Mouse (Mus musculus): ENCODE data around the gene Crb3.
A peak's percentile ranks its signal among the peaks of the same experiment; 100 is the strongest.

The Crb3 gene

DNA sequence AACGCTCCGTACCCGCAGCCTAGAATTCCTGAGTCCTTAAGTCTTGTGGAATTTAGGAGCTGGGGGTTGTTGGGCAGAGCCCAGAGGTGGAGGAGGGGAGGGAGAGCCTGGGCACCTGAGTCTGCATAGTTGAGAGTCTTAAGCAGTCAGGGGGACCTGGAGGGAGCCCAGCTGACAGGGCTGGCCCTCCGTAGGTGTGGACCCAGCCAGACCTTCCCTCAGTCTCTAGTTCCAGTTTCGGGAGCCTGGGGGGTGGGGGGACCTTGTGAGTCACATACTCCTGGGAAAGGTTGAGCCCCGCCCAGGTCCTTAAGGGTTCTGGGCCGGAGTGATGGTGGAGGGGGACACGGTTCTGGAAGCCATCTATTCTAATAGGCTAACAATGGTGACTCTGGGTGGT, 4.1 kb downstream of the Crb3 start:
- no peak for DNase-seq

DNA sequence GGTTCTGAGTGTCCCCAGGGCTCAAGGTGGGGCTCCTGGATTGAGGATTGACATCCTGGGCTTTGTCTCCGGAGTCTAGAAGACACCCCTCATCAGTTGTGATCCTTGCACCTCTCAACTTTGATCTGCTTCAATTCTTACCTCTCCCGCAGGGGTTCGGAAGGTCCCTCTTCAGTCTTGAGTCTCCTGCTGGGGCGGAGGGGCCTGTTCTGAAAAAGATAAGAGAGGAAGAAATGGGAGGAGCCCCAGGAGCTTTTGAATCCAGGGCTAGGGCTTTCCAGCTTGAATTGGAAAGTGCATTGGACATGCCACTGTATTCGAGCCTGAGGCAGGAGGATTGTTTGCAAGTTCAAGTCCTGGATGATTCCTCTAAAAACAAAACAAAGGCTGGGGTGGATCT, 8.0 kb downstream of the Crb3 start:
- DNase-seq, result no peak

DNA sequence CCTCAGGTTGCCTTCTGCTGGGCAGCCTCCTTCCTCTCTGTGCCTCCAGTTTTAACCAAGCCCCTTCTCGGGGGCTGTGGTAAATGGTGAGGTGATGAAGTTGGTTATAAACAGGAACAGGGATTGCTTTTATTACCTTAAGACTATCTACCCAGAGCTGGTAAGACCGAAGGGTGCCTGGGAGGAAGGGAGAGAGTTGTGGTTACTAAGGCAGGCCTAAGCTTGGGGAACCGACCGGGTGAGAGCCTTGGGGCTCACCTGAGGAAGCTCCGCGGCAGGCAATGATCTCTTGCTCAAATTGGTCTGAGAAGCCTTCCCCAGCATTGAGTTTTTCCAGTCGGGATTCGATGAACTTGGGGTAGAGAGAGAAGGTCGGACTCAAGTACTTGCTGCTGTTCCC, 11.4 kb downstream of the Crb3 start:
- no peak for DNase-seq

DNA sequence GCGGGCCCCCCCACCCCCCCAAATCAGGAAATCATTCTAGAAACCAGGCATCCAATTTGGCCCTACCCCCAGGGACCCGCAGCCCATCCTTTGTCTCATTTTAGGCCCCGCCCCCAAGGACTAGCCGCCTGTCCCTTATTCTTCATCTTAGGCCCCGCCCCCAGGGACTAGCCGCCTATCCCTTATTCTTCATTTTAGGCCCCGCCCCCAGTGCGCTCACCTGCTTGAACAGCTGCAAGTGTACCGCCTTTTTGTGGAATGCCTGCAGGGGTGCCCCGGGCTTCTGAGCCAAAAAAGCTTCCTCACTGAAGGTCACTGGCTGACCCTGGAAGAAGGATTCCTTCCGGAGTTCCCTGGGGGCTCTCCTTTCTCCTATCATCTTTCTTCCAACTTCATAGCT, 11.8 kb downstream of the Crb3 start:
- peak; percentile 84 for DNase-seq

DNA sequence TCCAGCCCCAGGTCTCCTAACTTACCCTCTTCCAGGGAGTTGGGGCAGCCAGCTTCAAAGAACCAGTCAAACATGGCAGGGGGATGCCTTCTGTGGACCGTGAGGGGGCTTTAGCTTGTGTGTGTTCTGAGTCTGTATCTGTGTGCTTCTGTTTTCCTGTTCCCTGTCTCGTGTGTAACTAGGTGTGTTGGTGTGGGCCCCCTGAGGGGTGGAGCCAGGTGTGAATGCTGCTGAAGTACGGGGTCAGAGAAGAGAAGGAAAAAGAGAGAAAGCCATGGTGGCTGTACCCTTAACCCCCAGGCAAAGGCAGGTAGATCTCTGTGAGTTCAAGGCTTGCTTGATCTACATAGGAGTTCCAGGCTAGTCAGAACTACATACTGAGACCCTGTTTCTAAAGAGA, 18.0 kb downstream of the Crb3 start:
- no peak for DNase-seq

DNA sequence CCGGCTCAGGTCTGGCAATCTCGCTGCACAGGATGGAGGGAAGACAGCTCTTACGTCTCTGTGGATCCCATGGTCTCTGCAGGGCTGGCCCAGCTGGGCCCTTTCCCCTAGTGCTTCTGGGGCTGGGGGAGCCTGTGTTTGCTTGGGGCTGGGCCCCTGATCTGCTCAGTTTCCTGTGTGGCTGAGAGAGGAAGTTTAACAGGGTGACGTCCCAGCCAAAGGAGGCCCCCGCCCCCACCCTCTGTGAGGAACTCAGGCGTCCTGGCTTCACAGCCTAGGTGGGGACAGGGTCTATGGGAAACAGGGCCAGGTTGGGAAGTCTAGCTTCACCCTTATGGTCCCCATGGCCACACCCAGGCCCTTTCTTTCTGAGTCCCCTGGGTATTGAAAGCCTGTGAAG, 19.4 kb downstream of the Crb3 start, which contains the start of gene Dennd1c:
TSS of gene Dennd1c (minus strand) at position 179 of the 400 bp plus-strand sequence.
- DNase-seq, result no peak

DNA sequence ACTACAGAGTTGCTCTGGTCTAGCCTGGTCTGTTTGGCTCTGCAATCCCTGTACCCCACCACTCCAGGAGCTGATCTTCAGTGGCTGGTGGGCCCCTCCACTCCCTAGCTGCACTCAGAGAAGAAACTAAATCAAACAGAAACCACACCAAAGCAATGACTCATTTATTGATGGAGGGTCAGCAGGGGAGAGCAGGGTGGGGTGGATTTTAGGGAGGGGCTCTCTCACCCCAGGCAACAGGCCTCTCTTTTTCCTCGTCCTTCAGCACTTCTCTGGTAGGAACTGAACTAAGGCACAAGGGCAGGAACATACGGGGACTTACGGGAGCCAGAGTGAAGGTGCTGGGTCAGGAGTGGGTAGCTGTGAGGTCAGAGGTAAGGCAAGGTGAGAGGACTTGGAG, 21.0 kb downstream of the Crb3 start:
- no peak for DNase-seq

DNA sequence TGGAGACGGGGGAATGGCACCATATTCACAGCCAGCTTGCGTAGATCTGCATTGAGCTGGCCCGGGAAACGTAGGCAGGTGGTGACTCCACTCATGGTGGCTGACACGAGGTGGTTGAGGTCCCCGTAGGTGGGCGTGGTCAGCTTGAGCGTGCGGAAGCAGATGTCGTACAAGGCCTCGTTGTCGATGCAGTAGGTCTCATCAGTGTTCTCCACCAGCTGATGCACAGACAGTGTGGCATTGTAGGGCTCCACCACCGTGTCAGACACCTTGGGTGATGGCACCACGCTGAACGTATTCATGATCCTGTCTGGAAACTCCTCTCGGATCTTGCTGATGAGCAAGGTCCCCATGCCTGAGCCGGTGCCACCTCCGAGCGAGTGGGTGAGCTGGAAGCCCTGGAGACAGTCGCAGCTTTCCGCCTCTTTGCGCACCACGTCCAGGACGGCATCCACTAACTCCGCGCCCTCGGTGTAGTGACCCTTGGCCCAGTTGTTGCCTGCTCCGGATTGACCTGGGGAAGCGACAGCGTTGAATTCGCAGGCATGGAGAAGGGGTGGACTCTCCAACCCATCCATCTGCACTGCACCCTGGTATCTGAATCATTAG, 22.4 kb downstream of the Crb3 start:
- DNase-seq, result no peak

DNA sequence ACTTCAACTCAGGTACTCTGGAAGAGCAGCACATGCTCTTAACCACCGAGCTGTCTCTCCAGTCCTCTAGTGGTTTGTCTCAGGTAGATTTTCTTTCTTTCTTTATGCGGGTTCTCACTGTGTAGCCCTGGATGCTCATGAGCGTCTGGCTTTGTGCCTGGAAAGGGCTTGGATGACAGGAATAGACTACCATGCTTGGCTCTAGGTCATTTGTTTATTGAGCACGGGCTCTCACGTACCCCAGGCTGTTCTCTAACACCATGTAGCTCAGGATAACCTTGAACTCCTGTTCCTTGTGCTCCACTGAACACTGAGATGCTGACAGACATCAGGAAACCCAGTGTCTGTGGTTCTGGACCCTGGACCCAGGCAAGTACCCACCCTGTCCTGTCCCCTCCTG, 23.6 kb downstream of the Crb3 start:
- no peak for DNase-seq

DNA sequence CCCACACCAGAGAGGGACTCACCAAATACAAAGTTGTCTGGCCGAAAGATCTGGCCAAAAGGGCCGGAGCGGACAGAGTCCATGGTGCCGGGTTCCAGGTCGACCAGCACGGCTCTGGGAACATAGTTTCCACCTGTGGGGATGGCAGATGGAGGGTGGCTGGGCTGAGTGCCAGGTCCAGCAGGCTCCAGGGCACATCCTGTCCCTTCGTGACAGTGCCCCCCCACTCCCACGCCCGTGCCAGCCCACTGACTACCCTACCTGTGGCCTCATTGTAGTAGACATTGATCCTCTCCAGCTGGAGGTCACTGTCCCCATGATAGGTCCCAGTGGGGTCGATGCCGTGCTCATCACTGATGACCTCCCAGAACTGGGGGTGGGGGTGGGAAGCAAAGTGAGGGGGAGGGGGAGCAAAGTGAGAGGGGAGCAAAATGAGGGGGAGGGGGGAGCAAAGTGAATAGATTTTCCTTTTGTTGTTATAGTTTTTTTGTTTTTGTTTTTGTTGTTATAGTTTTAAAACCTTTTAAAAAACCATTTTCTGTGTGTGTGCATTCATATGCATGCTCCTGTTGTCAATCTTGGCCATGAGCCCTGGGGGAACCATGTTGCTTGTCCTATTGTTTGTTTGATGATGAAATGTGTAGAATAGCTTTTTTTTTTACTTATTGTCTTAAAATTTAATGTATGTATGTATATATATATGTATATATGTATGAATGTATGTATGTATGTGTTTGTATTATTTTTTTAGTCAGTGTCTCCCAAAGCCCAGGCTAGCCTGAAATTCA, 27.3 kb downstream of the Crb3 start:
- DNase-seq, result no peak

DNA sequence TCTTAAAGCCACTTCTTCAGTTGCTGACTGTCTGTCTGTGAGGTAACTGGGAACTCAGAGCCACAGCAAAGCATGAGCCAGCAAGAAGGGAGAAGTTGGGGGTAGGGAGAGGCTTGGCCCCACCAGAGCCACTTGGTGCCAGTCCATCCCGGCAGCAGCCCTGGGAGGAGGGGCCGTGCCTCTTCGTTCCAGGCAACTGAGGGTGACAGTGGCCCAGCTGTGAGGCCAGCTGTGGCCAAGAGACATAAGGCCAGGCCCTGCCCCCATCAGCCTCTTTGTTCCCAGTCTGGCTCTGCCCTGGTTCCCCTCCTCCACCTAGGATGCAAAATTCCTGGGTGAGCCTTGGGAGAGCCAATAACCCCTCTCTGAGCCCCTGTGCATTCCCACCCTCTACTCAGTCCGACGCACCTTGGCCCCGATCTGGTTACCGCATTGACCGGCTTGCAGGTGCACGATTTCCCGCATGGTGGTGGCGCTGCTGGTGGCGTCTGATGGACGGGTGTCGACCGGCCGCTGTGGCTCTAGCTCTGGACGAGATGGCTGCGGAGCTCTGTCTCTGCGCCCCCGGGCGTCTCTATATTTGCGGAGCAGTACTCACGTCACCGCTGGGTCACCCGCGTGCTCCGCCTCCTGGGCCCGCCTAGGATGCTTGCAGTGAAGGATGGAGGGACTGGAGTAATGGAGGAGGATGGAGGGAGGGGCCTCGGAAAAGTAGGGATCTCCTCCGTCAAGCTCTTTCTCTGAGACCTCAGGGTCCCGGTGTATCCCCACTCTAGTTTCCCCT, 28.3 kb downstream of the Crb3 start, which contains the start of gene Tubb4a:
TSS of gene Tubb4a (minus strand) at position 734 of the 784 bp plus-strand sequence.
- DNase-seq, result peak; percentile 87

DNA sequence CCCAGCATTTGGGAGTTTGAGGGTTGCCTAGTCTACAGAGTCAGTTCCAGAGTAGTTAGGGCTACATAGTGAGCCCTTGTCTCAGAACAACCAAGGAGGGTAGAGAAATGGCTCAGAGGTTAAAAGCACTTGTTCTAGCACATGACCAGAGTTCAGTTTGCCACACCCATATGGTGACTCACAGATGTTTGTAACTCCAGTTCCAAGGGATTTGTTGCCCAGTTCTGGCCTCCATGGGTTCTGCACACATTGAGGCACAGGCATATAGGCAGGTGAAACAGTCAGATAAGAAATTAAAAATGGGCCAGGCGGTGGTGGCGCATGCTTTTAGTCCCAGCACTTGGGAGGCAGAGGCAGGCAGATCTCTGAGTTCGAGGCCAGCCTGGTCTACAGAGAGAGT, 35.3 kb downstream of the Crb3 start:
- DNase-seq, result no peak

DNA sequence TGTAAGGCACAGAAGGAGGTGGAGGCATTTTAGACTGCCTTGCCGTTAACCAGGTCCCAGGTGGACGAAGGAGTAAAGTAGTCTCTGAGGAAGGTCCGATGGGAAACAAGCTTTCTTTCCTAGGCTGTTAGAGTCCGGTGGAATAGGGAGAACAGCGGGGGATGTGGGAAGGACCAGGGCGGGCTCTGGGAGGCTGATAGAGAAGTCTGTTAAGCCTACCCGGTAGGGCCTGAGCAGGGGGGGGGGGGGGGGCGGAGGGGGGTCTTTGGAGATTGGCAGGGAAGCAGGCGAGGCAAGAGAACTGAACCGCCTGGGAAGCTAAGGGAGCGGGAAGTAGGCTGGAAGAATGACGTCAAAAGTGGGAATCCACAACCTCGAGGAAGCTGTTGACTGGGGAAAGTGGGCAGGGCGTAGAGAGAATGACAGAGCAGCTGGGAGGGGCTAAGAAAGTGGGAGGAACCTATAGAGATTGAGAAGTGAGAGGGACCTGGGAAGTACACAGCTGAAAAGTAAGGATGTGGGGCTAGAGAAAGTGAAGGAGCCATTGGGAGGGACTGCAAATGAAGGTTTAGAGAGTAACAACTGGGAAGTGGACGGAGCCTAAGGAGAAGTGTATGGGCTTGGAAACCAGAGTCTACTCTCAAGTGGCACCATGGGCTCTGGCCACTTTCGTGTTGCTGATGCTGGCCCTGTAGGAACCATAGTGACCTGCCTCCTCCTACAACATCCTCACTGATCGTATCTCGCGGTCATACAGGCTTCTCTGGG, 37.1 kb downstream of the Crb3 start:
- peak; percentile 83 for DNase-seq

DNA sequence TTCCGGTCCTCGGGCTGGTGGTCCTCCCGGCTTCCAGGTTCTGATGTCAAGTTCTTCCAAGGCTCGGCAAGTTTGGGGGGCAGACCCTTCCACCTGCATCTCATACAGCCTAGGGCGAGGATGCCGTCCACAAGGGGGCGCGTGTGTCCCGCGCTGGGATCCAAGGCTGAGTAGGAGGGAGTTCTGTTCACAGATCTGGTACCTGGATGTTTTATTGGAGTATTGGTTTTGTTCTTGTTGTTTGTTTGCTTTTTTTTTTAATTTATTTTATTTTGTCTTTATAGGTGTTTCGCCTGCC, 37.7 kb downstream of the Crb3 start:
- DNase-seq, result peak; percentile 82

DNA sequence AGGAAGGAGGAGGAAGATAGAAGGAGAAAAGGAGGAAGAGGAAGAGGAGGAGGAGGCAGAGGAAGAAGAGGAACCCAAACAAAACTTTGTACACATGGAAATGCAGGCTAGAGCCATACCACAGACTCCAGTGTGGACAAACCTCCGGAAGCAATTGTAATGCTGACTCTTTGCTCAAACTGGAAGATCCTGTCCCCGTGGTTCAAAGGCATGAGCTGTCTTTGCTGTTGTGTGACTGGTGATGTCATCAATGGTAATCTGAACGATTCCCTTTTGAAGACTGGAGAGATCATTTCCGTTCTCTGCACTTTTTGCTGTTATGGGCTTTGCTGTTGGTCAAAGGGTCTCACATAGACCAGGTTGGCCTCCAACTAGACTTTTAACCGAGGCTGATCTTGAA, 39.4 kb downstream of the Crb3 start:
- DNase-seq, result no peak

DNA sequence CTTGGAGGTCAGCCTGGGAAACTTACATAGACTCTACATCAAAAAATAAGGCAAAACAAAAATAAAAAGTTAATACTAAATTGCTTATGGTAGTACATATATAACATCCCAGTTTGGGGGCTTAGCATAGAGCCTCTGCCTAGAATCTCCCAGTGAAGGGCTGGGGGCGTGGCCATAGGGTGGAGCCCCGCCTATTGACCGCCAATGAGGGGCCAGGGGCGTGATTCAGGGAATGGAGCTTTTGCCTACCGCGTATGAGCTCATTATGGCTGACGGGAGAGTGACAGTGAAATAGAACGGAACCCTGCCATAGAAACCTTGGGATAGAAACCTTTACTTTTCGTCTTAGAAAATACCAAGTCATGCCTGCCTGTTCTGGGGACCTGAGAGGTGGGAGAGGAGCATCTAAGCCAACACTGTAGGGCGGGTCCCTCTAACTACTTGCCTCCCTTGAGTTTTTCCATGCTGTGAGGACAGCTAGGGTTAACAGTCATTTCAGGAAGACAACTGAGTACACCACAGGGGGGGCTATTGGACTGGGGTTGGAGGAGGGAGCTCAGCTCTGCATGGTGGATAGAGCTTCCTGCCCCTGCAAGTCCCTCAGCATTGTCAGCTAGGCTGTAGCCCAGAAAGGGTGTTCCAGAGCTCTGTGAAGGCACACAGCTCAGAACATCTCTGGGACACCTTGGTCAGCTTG, 40.9 kb downstream of the Crb3 start:
- DNase-seq, result peak; percentile 65

DNA sequence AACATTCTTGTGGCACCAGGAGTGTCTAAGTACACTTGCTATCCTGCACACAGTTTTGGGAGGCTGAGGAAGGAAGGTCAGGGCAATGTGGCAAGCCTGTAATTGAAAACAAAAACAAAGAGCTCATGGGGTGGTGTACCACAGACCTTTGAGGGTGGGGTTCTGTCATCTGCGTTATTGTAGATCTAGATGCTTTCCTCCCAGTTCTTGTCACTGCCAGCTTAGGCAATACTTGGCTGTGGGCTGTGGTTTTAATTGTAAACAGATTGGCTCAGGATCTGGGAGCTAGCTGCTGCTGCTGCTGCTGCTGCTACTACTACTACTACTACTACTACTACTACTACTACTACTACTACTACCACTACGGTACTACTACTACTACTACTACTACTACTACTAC, 43.4 kb downstream of the Crb3 start:
- DNase-seq, result no peak

DNA sequence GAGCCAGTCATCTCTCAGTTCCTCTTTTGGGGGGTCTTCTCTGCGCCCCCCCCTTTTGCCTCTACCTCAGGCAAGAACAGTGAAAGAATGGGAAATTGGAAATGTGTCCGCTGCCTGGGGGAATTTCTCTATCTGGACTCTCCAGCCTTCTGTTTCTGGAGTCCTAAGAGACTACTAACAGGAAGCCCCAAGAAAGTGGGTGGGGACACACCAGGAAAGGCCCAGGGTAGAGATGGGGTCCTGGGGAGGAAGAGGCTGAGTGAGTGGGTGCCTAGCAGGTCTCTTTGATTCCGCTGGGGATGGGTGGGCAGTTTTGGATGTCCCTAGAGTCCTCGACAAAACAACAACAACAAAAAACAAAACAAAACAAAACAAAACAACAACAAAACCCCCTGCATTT, 45.6 kb downstream of the Crb3 start:
- DNase-seq, result no peak

DNA sequence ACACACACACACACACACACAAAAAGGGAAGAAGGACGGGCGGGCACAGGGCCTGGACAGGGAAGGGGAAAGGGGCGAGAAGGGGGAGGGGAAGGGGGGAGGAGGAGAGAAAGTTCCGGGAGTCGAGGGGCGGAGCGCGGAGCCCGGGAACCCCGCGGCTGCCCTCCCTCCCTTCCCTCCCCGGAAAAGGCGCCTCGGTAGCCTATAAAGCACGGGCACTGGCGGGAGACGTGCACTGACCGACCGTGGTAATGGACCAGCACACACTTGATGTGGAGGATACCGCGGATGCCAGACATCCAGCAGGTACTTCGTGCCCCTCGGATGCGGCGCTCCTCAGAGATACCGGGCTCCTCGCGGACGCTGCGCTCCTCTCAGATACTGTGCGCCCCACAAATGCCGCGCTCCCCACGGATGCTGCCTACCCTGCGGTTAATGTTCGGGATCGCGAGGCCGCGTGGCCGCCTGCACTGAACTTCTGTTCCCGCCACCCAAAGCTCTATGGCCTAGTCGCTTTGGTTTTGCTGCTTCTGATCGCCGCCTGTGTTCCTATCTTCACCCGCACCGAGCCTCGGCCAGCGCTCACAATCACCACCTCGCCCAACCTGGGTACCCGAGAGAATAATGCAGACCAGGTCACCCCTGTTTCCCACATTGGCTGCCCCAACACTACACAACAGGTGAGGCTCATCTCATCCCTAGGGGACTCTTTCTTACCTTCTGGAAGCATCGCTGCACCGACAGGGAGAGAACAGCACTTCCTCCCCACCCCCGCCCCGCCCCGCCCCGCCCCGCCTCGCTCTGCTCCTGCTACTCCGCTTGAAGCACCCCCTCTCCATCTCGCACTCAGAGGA, 46.5 kb downstream of the Crb3 start, which contains the start of gene Tnfsf9:
TSS of gene Tnfsf9 (plus strand) at position 145 of the 854 bp plus-strand sequence.
- DNase-seq, result peak; percentile 84

DNA sequence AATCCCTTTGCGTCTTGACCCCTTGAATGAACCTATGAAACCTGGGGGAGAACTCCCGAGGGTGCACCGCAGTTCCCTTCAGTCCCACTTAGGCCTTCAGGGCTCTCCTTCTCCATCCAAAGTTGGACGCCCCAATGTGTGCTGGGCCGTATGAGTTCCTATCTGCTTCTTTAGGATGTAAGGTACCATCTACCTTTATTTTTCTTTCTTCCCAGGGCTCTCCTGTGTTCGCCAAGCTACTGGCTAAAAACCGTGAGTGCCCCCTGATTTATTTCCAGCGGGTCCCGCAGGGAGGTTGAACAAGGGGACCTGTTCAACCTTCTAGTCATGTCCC, 47.1 kb downstream of the Crb3 start:
- no peak for DNase-seq

DNA sequence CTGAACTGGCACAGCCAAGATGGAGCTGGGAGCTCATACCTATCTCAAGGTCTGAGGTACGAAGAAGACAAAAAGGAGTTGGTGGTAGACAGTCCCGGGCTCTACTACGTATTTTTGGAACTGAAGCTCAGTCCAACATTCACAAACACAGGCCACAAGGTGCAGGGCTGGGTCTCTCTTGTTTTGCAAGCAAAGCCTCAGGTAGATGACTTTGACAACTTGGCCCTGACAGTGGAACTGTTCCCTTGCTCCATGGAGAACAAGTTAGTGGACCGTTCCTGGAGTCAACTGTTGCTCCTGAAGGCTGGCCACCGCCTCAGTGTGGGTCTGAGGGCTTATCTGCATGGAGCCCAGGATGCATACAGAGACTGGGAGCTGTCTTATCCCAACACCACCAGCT, 48.2 kb downstream of the Crb3 start:
- no peak for DNase-seq
